Mouse (Mus musculus) myocyte (in vitro differentiated cells): ENCODE results near the gene Tubb5.

Source experiments
- CEBPB ChIP-seq: IDR thresholded peaks from 2 replicates; pipeline ENCODE4 v1.6.1; 2011; ENCODE audit warnings: mild to moderate bottlenecking, moderate library complexity; ENCODE audit not compliant: poor library complexity, insufficient read depth, severe bottlenecking
- MAX ChIP-seq: IDR thresholded peaks from one replicate; pipeline ENCODE4 v1.6.1; 2011; ENCODE audit warnings: low read depth, mild to moderate bottlenecking, control low read depth
- MYOD1 ChIP-seq, 3 experiments: IDR thresholded peaks; one replicate each; pipeline ENCODE4 v1.6.1; 2011; ENCODE audit warnings: control low read depth in 2 of 3, low read depth in 2 of 3, mild to moderate bottlenecking in 2 of 3, moderate library complexity in 1 of 3; ENCODE audit not compliant: insufficient read length in 2 of 3, control insufficient read depth in 1 of 3
- MYOG ChIP-seq, 3 experiments: IDR thresholded peaks; one replicate each; pipeline ENCODE4 v1.6.1; 2011; ENCODE audit warnings: control low read depth in 2 of 3, low read depth in 2 of 3, mild to moderate bottlenecking in 2 of 3; ENCODE audit not compliant: insufficient read length in 2 of 3, control insufficient read depth in 1 of 3, insufficient read depth in 1 of 3
- POLR2A ChIP-seq: IDR thresholded peaks from one replicate; pipeline ENCODE4 v1.6.1; 2011; ENCODE audit warnings: low read depth, mild to moderate bottlenecking, control low read depth, moderate library complexity; ENCODE audit not compliant: insufficient read length
- POLR2AphosphoS2 ChIP-seq: IDR thresholded peaks from one replicate; pipeline ENCODE4 v1.6.1; 2011; ENCODE audit warnings: low read depth, control low read depth; ENCODE audit not compliant: insufficient read length
- REST ChIP-seq: IDR thresholded peaks from one replicate; pipeline ENCODE4 v1.6.1; 2011; ENCODE audit warnings: mild to moderate bottlenecking, control low read depth, moderate library complexity; ENCODE audit not compliant: insufficient read depth, insufficient read length
- SRF ChIP-seq: IDR thresholded peaks from one replicate; pipeline ENCODE4 v1.6.1; 2011; ENCODE audit warnings: low read depth; ENCODE audit not compliant: control insufficient read depth, insufficient read length
- TCF12 ChIP-seq: IDR thresholded peaks from one replicate; pipeline ENCODE4 v1.6.1; 2011; ENCODE audit warnings: mild to moderate bottlenecking, control low read depth; ENCODE audit not compliant: poor library complexity, insufficient read depth, severe bottlenecking
- USF1 ChIP-seq: IDR thresholded peaks from one replicate; pipeline ENCODE4 v1.6.1; 2011; ENCODE audit warnings: low read depth, mild to moderate bottlenecking, control low read depth, moderate library complexity

GRCm38 (mm10) chr17:35783944-35784343, 54.2 kb downstream of the Tubb5 start:
- TF ChIP-seq MYOG (IDR thresholded peaks at IDR 0.05; ENCODE audit: control insufficient read depth in 1 of 3, insufficient read depth in 1 of 3, insufficient read length in 2 of 3, low read depth in 2 of 3) = no peak
- TF ChIP-seq TCF12 = no peak
- TF ChIP-seq CEBPB = no peak
- no peak for TF ChIP-seq POLR2A
- no peak for TF ChIP-seq USF1
- TF ChIP-seq MYOD1 (IDR thresholded peaks at IDR 0.05; ENCODE audit: control insufficient read depth in 1 of 3, insufficient read length in 2 of 3, low read depth in 2 of 3) = peak in 1 of 3 experiments; percentile 60
- no peak for TF ChIP-seq REST
- no peak for TF ChIP-seq POLR2AphosphoS2
- no peak for TF ChIP-seq MAX
- no peak for TF ChIP-seq SRF
